Mouse (Mus musculus): ENCODE data around the gene Fkrp. TPM values are rescaled to one million over a fixed set of nuclear protein-coding genes. Genes with fewer than 3 reads are reported as not detected.

The Fkrp gene
- polyA plus RNA-seq, 1 experiment, result 14.8 TPM

DNA sequence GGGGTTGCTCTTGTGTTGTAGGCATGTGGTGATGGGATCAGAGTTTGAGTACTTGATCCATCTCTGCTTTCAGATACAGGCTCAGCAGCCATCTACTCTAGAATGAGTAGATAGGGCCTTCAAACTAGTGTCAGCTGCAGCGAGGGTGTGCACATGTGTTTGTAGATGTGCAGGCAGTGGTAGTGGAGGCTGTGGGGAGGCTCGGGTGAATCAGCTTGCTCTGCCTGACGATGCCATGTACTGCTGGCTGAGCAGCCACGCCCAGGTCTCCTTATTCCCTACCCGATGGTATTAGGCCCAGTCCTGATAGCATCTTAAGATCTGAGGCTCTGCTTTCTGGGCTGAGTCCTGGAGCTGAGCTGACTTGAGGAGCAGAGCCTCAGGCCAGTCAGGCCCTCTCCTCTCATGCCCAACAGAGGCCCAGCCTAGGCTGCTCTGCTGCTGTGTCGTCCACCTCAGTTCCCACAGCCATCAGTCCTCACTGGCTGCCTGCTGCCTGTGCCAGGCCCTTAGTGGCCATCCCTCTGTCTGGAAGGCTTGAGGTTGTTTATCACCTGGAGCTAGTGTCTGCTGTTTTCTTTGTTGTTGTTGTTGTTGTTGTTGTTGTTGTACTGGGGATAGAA is 22.4 kb upstream of the Fkrp start:
- Histone ChIP-seq H3K36me3 (replicated peaks; ENCODE audit: low read length) (peaks cover 72% of the 10 kb centered on the region), H3K27me3 (replicated peaks) (no peaks in the 10 kb centered on the region), H3K4me1 (peaks cover 85% of the 10 kb centered on the region), H3K9me3 (no peaks in the 10 kb centered on the region), H3K4me3 (replicated peaks) (peak overlapping the region; percentile 68)
- TF ChIP-seq GATA1 (IDR thresholded peaks at IDR 0.05; ENCODE audit: borderline replicate concordance, low read length), result no peak
- TF ChIP-seq FLI1 (IDR thresholded peaks at IDR 0.05; ENCODE audit: low read length), result no peak

DNA sequence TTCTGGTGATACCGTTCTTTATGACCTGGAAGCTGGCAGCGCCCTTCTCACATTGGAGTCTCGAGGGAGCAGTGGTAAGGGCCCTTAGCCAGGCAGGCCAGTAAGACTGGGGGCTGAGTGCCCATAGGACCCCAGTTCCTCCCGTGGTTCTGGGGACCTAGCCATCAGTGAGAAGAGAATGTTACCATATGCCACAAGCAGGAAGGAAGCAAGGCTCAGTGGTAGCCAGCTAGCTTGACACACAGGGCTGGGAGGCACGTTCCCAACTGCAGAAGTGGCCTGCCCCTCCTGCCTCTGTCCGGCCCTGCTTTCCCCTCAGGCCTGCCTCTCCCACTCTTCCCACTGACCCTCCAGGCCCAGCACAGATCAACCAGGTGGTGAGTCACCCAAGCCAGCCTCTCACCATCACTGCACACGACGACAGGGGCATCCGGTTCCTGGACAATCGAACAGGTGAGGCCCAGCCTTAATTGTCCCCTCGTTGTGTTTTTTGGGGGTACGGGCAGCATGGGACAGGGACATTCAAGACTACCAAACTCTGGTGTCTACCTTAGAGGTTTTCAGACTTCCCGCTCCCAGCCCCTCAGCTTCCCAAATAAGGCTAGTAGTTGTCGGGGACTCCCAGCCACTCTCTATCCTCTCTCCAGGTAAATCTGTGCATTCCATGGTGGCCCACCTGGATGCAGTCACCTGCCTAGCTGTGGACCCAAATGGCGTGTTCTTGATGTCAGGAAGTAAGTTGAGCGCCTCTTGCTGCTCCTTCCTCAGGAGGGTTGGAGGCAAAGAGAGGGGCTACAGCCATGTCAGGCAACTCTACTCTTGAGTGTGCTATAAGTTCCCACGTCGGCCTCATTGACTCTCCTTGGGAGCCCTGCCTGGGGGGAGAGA is 21.6 kb upstream of the Fkrp start:
- Histone ChIP-seq H3K27me3 (replicated peaks) (no peaks in the 10 kb centered on the region), H3K9me3 (no peaks in the 10 kb centered on the region), H3K36me3 (replicated peaks; ENCODE audit: low read length) (peaks cover 80% of the 10 kb centered on the region), H3K4me1 (peaks cover 86% of the 10 kb centered on the region), H3K4me3 (replicated peaks) (peak overlapping the region; percentile 80)
- TF ChIP-seq GATA1 (IDR thresholded peaks at IDR 0.05; ENCODE audit: borderline replicate concordance, low read length), result no peak
- no peak for TF ChIP-seq FLI1 (IDR thresholded peaks at IDR 0.05; ENCODE audit: low read length)

DNA sequence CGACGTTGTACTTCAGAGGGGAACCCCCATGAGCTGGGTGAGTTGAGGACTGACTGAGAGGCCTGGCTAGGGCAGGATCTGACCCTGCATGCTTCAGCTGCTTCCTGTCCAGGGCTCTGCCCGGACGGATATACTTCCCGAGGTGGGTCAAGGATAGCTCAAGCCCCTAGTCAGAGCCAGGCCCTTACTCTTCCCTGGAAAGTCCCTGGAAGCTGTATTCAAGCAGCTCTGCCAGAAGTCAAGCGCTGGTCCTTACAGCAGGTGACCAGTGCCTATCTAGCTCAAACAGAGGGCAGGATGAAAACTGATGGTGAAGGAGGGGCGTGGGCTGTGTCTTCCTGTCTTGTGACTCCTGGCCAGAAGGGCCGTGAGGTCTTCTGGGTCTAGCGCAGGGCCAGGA is 13.9 kb upstream of the Fkrp start:
- Histone ChIP-seq H3K36me3 (replicated peaks; ENCODE audit: low read length) (peaks cover 98% of the 10 kb centered on the region), H3K4me3 (replicated peaks) (no peak overlapping the region), H3K9me3 (no peaks in the 10 kb centered on the region), H3K27me3 (replicated peaks) (no peaks in the 10 kb centered on the region), H3K4me1 (peaks cover 73% of the 10 kb centered on the region)
- TF ChIP-seq GATA1 (IDR thresholded peaks at IDR 0.05; ENCODE audit: borderline replicate concordance, low read length) (no peak), FLI1 (IDR thresholded peaks at IDR 0.05; ENCODE audit: low read length) (no peak)

DNA sequence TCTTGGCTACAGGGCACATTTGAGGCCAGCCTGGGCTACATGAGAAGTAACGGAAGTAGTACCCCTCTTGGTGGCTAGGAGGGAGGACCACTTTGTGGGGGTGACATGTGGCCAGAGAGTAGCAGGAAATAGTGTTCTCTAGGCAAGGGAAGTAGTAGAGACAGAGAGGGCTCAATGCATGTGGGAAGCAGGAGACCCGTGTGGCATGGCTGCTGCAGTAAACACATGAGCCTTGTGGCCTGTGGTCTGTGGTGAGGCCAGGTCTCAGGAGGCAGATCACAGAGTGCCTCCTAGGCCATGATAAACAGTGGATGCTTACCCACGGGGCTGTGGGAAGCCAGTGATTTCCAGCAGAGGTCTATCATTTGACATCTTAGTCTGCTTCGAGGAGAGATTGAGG is 10.7 kb upstream of the Fkrp start:
- Histone ChIP-seq H3K36me3 (replicated peaks; ENCODE audit: low read length) (peaks cover 100% of the 10 kb centered on the region), H3K9me3 (no peaks in the 10 kb centered on the region), H3K4me3 (replicated peaks) (peak overlapping the region; percentile 35), H3K4me1 (peaks cover 82% of the 10 kb centered on the region), H3K27me3 (replicated peaks) (no peaks in the 10 kb centered on the region)
- TF ChIP-seq FLI1 (IDR thresholded peaks at IDR 0.05; ENCODE audit: low read length) (no peak), GATA1 (IDR thresholded peaks at IDR 0.05; ENCODE audit: borderline replicate concordance, low read length) (no peak)

DNA sequence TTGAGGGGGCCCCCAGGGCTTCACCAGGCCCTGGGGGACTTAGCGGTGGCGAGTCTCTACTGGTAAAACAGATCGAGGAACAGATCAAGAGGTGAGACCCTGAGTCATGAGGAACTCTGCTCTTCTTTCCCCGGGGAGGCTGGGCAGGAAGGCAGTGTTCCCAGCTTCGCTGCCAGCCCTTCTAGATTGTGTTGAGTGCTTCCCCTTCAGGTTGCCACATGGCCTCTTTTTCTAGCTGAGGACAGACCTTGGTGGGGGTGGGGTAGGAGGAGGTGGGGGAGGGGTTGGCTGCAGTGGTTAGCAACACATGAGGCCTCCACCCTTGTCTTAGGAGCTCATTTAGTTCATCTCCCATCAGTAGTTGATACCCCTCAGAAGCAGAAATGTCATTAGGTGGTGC is 10.0 kb upstream of the Fkrp start:
- Histone ChIP-seq H3K36me3 (replicated peaks; ENCODE audit: low read length) (peaks cover 99% of the 10 kb centered on the region), H3K4me3 (replicated peaks) (no peak overlapping the region), H3K4me1 (peaks cover 89% of the 10 kb centered on the region), H3K9me3 (no peaks in the 10 kb centered on the region), H3K27me3 (replicated peaks) (no peaks in the 10 kb centered on the region)
- TF ChIP-seq FLI1 (IDR thresholded peaks at IDR 0.05; ENCODE audit: low read length) (no peak), GATA1 (IDR thresholded peaks at IDR 0.05; ENCODE audit: borderline replicate concordance, low read length) (no peak)

DNA sequence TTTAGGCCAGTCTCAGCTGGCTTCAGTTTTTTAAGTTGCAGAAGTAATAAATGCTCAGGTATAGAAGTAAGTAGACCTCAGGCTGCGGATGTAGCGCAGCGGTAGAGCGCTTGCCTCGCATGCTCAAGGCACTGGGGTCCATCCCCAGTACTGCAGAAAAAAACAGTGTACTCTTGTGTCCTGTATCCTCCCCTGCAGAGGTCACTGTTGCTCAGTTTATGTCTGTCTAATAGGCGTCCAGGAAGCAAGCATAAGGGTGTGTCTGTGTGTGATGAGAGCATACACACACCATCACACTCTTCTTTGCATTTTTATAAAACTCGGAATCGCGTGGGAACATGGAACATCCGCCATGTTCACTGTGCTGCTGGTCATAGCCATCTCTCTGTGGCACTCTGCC is 9.3 kb upstream of the Fkrp start:
- TF ChIP-seq GATA1 (IDR thresholded peaks at IDR 0.05; ENCODE audit: borderline replicate concordance, low read length) (no peak), FLI1 (IDR thresholded peaks at IDR 0.05; ENCODE audit: low read length) (no peak)
- peaks cover 93% of the 10 kb centered on the region for H3K36me3 ChIP-seq (replicated peaks; ENCODE audit: low read length)
- H3K4me1 ChIP-seq, result peaks cover 97% of the 10 kb centered on the region
- H3K9me3 ChIP-seq, result no peaks in the 10 kb centered on the region
- peak overlapping the region; percentile 57 for H3K4me3 ChIP-seq (replicated peaks)
- H3K27me3 ChIP-seq (replicated peaks), result no peaks in the 10 kb centered on the region

DNA sequence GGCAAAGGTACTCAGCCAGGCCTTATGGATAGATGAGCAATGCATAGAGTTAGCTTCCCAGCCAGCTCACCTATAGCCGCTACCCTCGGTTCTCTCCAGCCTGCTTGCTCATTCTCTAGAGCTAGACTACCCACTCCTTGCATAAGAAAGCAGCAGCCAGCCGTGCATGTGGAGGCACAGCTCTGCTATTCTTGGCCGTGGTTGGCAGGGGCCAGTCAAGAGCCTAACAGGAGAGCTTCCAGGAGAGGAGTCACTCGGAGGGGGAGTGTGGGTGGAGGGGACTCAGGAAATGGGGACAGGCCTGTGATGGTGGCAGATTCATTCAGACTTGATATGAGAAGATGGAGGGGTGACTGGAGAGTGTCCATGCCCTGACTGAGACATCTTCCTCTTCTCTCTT is 7.2 kb upstream of the Fkrp start:
- Histone ChIP-seq H3K36me3 (replicated peaks; ENCODE audit: low read length) (peaks cover 81% of the 10 kb centered on the region), H3K4me1 (peaks cover 100% of the 10 kb centered on the region), H3K9me3 (no peaks in the 10 kb centered on the region)

DNA sequence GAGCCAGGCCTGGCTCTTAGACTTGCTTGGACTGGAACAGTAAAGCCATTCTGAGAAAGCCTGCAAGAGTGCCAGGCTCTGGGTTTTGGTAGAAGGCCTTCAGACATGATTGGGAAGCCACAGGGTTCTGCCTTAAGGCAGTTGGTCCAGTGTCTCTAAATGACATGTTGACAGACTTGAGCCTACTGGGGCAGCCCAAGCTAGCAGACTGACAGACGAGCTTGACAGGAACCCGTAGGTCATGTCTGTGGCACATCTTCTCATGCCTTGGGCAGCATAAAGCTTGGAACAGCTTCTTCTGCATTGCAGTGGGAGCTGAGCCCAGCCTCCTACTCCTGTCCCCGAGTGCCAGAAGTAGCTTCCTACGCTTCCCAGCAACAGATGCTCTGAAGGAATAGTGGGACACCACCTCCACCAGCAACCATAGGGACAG is 5.2 kb upstream of the Fkrp start:
- H3K4me3 ChIP-seq (replicated peaks), result peak overlapping the region; percentile 62

More for the DNA sequence above, 7.2 kb upstream of the Fkrp start:
- TF ChIP-seq FLI1 (IDR thresholded peaks at IDR 0.05; ENCODE audit: low read length) (no peak), GATA1 (IDR thresholded peaks at IDR 0.05; ENCODE audit: borderline replicate concordance, low read length) (no peak)
- H3K27me3 ChIP-seq (replicated peaks), result no peaks in the 10 kb centered on the region
- H3K4me3 ChIP-seq (replicated peaks), result peak overlapping the region; percentile 66

DNA sequence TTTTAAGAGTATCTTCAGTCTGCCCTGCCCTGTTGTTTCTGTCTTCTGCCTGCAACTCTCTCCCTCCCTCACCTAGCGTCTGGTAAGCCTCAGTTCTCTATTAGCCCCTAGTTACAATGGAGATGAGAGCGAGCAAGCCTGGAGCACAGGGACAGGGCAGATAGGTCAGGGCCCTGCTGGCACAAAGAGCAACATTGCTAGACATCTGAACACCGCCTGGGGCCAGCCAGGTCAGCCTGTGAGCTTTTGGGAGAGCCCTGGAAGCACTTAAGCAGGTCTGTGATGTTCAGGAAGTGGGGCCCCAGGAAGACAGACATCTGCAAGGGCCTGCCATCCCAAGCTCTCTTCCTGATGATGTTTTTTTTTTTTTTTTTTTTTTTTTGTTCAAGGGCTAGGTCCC is 4.6 kb upstream of the Fkrp start:
- H3K4me3 ChIP-seq (replicated peaks), result peak overlapping the region; percentile 64
- peaks cover 64% of the 10 kb centered on the region for H3K36me3 ChIP-seq (replicated peaks; ENCODE audit: low read length)
- no peaks in the 10 kb centered on the region for H3K9me3 ChIP-seq
- H3K4me1 ChIP-seq, result peaks cover 93% of the 10 kb centered on the region
- no peaks in the 10 kb centered on the region for H3K27me3 ChIP-seq (replicated peaks)
- TF ChIP-seq FLI1 (IDR thresholded peaks at IDR 0.05; ENCODE audit: low read length) (no peak), GATA1 (IDR thresholded peaks at IDR 0.05; ENCODE audit: borderline replicate concordance, low read length) (no peak)

More for the DNA sequence above, 5.2 kb upstream of the Fkrp start:
- Histone ChIP-seq H3K4me1 (peaks cover 98% of the 10 kb centered on the region), H3K27me3 (replicated peaks) (no peaks in the 10 kb centered on the region), H3K9me3 (no peaks in the 10 kb centered on the region), H3K36me3 (replicated peaks; ENCODE audit: low read length) (peaks cover 70% of the 10 kb centered on the region)
- no peak for TF ChIP-seq GATA1 (IDR thresholded peaks at IDR 0.05; ENCODE audit: borderline replicate concordance, low read length)
- TF ChIP-seq FLI1 (IDR thresholded peaks at IDR 0.05; ENCODE audit: low read length), result no peak

DNA sequence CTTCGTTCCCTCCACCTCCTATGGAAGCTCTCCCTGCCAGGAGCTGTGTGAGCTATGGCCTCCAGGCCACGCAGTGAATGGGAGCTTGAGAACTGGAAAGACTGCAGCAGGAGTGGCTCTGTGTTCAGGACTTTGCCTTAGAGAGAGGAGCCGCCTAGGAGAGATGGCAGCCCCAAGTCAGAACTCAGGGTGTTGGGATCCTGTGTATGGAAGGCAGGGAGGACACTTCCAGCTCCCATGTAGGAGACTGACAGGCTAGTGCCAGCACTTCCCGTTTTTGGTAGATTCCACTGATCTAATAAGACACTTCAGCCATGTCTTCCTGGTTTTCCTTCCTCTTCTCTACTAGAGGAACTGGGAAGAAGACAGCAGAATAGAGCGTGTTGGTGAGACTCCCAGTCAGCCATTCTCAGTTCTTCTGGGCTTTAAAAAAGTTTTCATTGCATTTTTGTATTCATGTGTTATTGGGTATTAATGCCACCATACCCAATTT is 3.8 kb upstream of the Fkrp start:
- Histone ChIP-seq H3K9me3 (no peaks in the 10 kb centered on the region), H3K4me3 (replicated peaks) (peak overlapping the region; percentile 48), H3K36me3 (replicated peaks; ENCODE audit: low read length) (peaks cover 56% of the 10 kb centered on the region), H3K27me3 (replicated peaks) (no peaks in the 10 kb centered on the region), H3K4me1 (peaks cover 91% of the 10 kb centered on the region)
- TF ChIP-seq FLI1 (IDR thresholded peaks at IDR 0.05; ENCODE audit: low read length), result no peak
- no peak for TF ChIP-seq GATA1 (IDR thresholded peaks at IDR 0.05; ENCODE audit: borderline replicate concordance, low read length)
